Mouse (Mus musculus) megakaryocyte, embryonic 14.5 days (primary cell): Measurements from ENCODE around the gene Fgfr2. TPM values are rescaled to one million over a fixed set of nuclear protein-coding genes. Genes with fewer than 3 reads are reported as not detected.

ENCODE experiments used
- H3K27me3 ChIP-seq: replicated peaks from 2 replicates; pipeline ENCODE3; 2012; ENCODE audit warnings: inconsistent platforms
- H3K36me3 ChIP-seq: replicated peaks from 2 replicates; pipeline ENCODE3; 2012; ENCODE audit warnings: low read length, inconsistent platforms, mixed read lengths
- H3K4me1 ChIP-seq: 2 replicates; pipeline ENCODE4 v1.6.1; 2012; ENCODE audit warnings: inconsistent platforms
- H3K4me3 ChIP-seq: replicated peaks from 2 replicates; pipeline ENCODE3; 2012; ENCODE audit warnings: moderate library complexity, mild to moderate bottlenecking, inconsistent platforms
- H3K9me3 ChIP-seq: 2 replicates; pipeline ENCODE4 v1.6.1; 2012; ENCODE audit warnings: inconsistent platforms
- FLI1 ChIP-seq: IDR thresholded peaks from 2 replicates; pipeline ENCODE4 v1.6.1; 2012; ENCODE audit warnings: low read length, inconsistent platforms, mixed read lengths
- GATA1 ChIP-seq: IDR thresholded peaks from 3 replicates; pipeline ENCODE4 v1.6.1; 2012; ENCODE audit warnings: mixed read lengths, low read length, inconsistent platforms, borderline replicate concordance
- polyA plus RNA-seq: library from polyadenylated mRNA; stranded (reverse); fragments of >175 nt; gene quantifications from 2 replicates; pipeline ENCODE4 v1.2.3, GENCODE M21; 2012; ENCODE audit warnings: low replicate concordance; ENCODE audit not compliant: insufficient read depth

Gene Fgfr2
- polyA plus RNA-seq, 1 experiment, result 0.45 TPM

DNA sequence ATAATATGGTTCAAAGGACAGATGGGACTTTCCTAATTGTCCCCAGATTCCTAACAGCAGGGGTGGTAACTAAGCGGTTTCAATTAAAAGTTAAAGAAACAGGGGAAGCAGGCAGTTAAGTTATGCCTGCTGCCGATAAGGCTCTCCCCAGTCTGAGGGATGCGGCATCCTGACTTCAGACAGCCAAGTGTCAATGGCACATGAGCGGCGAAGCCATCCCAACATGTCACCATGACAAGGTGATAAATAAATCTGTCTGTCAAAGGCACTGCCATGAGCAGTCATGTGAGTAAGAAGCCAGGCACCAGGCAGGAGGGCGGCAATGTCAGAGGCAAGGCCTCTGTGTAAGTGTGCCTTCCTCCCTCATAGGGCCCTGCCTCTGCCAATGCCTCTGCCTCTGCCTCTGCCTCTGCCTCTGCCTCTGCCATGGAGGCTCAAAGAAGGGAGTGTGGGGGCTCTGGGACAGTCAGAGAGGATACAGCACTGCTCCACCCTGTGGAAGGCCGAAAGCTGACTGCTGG is 55.8 kb downstream of the Fgfr2 start:
- Histone ChIP-seq H3K36me3 (peaks cover 87% of the 10 kb centered on the region), H3K9me3 (no peaks in the 10 kb centered on the region), H3K27me3 (no peaks in the 10 kb centered on the region), H3K4me1 (peaks cover 71% of the 10 kb centered on the region), H3K4me3 (no peak overlapping the region)
- no peak for TF ChIP-seq FLI1
- no peak for TF ChIP-seq GATA1

DNA sequence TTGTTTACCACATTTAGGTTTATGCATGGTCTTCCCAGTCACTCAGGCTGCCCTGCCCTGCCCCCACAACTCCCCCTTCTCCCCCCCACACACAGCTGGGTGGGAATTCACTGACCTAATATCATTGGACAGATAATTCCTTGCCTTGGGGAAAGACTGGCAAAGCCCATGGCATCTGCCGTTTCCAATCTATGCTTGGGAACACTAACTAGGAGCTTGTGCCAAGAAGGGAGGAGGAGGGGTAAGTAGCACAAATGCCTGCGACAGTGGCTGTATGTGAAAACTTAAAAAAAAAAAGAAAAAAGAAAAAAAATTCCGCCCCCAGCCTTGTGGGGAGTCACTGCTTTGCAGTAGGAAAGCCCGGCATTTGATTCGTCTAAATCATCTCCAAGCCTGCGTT is 56.4 kb downstream of the Fgfr2 start:
- H3K36me3 ChIP-seq, result peaks cover 88% of the 10 kb centered on the region
- peaks cover 73% of the 10 kb centered on the region for H3K4me1 ChIP-seq
- no peaks in the 10 kb centered on the region for H3K27me3 ChIP-seq
- H3K9me3 ChIP-seq, result no peaks in the 10 kb centered on the region
- no peak overlapping the region for H3K4me3 ChIP-seq
- no peak for TF ChIP-seq FLI1
- no peak for TF ChIP-seq GATA1

DNA sequence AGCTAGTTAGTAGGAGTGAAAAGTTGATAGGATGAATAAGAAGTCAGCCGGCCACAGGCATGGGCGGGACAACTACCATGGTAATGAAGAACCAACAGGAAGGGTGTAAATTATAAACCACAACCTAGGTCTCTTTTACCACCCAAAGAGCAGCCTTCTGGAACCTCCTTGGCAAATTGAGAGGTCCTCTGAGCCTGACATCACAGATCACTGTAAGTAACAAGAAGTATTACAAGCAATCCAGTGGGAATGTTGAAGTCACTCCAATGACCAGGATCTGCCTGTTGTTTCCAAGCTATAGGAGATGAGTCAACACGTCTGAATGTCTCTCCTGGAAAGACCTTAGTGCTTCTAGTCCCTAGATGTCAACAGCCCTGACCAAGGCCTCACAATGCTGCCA is 61.1 kb downstream of the Fgfr2 start:
- TF ChIP-seq GATA1 (no peak), FLI1 (no peak)
- Histone ChIP-seq H3K4me3 (no peak overlapping the region), H3K36me3 (peaks cover 84% of the 10 kb centered on the region), H3K9me3 (no peaks in the 10 kb centered on the region), H3K4me1 (peaks cover 83% of the 10 kb centered on the region), H3K27me3 (no peaks in the 10 kb centered on the region)

DNA sequence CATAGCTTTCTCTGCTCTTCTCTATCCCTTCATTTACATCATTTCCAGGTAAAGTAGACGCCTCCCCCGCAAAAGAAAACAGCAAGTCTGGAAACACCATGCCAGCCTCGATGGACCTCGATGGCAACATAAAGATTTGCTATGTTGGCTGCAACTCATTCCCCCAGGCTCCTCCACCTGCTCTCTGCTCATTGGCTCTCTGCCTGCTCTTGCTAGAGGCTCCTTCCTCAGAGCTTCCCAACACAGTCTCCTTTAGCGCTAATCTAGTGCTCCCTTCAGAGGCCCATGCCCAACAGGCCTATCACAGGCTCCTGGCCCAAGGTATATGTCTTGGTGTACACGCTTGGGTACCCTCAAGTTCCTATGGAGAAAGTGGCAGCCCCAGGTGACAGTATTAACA is 63.0 kb downstream of the Fgfr2 start:
- TF ChIP-seq GATA1 (no peak), FLI1 (no peak)
- H3K4me3 ChIP-seq, result no peak overlapping the region
- H3K36me3 ChIP-seq, result peaks cover 83% of the 10 kb centered on the region
- peaks cover 72% of the 10 kb centered on the region for H3K4me1 ChIP-seq
- H3K9me3 ChIP-seq, result no peaks in the 10 kb centered on the region
- no peaks in the 10 kb centered on the region for H3K27me3 ChIP-seq

DNA sequence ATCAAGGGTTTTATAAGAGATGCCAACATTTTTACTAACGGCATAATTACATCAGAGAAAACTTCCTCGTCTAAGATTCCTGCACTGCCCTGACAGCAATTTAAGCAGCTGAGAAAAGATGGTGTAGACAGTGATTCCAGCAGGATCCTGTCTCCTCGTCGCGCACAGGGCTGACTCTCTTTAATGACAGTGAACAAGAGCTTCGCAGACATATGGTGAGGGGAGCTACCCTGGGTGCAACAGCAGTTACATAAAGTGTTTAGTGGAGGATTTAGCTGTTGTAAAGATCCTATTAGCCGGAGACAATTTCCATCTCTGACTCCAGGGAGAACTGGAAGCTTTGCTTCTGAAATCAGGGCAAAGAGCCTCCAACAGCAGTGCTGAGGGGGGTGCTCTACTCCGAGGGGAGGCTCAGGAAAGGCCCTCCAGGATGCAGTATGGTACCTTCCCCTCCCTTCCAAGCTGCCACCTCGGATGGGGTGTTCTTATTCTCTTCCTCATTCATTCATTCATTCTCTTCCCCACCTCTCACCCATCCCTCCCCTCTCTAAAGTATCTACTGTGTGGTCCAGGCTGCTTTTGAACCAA is 63.5 kb downstream of the Fgfr2 start:
- H3K9me3 ChIP-seq, result no peaks in the 10 kb centered on the region
- TF ChIP-seq GATA1 (no peak), FLI1 (no peak)
- H3K4me3 ChIP-seq, result no peak overlapping the region
- peaks cover 74% of the 10 kb centered on the region for H3K4me1 ChIP-seq
- peaks cover 83% of the 10 kb centered on the region for H3K36me3 ChIP-seq
- H3K27me3 ChIP-seq, result no peaks in the 10 kb centered on the region

DNA sequence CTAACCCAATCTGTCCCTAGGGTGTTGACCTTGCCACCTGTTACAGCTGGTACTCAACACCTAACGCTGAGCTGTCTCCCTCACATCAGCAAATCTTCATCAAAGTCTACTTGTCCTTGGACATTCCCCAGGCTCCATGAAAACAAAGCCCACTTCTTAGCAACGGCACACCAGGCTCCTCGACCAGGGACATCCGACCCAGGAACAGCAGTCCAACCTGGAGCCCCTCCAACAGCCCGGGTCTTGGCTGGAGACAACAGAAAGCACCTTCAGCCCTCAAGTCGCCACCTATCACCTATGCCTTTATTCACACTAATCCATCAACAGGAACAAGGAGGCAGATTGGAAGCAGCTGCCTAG is 64.0 kb downstream of the Fgfr2 start:
- Histone ChIP-seq H3K4me3 (no peak overlapping the region), H3K9me3 (no peaks in the 10 kb centered on the region), H3K4me1 (peaks cover 74% of the 10 kb centered on the region), H3K27me3 (no peaks in the 10 kb centered on the region), H3K36me3 (peaks cover 83% of the 10 kb centered on the region)
- TF ChIP-seq GATA1 (no peak), FLI1 (no peak)

DNA sequence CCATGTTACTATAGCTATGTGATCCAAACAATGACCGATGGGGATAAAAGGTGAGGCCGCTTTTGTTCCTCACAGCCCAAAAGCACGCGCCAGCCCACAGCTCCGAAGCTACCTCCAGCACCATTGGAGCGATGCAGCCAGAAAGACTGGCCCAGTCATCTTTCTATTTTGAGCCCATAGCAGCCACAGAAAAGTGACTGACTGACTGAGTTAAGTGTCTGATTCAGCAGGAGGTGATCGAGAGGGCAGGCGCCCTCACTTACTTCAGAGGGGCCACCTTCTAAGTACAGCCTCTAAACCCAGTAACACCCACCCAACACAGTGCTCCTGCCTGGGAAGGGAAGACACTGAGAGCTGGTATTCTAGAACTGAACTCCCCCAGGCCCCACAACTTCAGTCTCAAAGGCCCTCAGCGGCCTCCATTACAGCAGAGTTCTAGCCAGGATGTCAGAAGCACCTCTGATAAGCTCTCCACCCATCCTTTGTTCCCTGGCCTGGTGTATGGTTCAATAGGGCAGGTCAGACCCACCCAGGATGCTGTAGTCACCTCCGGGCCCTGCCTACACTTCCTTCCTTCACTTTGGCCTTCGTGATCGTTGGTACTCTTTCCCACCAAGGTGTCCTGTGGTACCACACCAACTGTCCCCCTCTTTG is 64.5 kb downstream of the Fgfr2 start:
- Histone ChIP-seq H3K36me3 (peaks cover 84% of the 10 kb centered on the region), H3K9me3 (no peaks in the 10 kb centered on the region), H3K4me3 (no peak overlapping the region), H3K27me3 (no peaks in the 10 kb centered on the region), H3K4me1 (peaks cover 77% of the 10 kb centered on the region)
- TF ChIP-seq FLI1 (no peak), GATA1 (no peak)

DNA sequence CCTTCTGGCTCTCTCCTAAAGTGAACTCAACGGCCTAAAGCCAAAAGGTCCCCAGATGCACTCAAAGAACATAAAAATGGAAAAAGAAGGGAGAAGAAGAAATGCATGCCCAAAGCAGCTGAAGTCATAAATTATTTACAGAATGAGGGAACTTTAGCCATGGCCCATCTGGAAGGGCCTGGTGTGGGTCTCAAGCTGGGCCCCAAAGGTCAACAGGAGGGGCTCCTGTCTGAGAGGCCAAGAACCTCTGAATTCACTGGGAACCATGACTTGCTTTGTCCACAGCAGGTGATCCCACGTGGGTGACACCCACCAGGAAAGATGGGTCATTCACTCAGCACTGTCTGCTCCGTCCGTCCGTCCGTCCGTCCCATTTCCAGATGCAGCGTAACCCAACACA is 66.2 kb downstream of the Fgfr2 start:
- peaks cover 91% of the 10 kb centered on the region for H3K36me3 ChIP-seq
- H3K4me1 ChIP-seq, result peaks cover 77% of the 10 kb centered on the region
- no peak for TF ChIP-seq FLI1
- TF ChIP-seq GATA1, result no peak
- no peaks in the 10 kb centered on the region for H3K9me3 ChIP-seq
- no peaks in the 10 kb centered on the region for H3K27me3 ChIP-seq
- no peak overlapping the region for H3K4me3 ChIP-seq

DNA sequence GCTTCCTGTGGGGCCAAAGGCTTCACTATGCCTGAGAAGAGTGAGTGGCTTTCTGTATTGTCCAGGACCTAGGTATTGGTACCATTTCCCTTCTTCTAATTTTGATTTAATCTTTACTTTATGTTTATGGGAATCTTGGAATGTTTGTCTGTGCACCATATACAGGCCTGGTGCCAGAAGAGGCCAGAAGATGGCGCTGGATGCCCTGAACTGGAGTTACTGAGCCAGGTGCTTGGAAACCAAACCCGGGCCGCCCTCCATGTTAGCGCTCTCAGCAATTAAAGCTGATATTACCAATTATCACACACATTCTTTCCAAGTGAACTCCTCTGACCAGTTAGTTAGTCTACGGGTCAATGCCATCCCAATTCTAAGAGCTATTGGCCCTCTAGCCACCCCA is 68.7 kb downstream of the Fgfr2 start:
- no peak overlapping the region for H3K4me3 ChIP-seq
- H3K9me3 ChIP-seq, result no peaks in the 10 kb centered on the region
- H3K36me3 ChIP-seq, result peaks cover 85% of the 10 kb centered on the region
- H3K4me1 ChIP-seq, result peaks cover 78% of the 10 kb centered on the region
- H3K27me3 ChIP-seq, result no peaks in the 10 kb centered on the region
- TF ChIP-seq GATA1 (no peak), FLI1 (no peak)

DNA sequence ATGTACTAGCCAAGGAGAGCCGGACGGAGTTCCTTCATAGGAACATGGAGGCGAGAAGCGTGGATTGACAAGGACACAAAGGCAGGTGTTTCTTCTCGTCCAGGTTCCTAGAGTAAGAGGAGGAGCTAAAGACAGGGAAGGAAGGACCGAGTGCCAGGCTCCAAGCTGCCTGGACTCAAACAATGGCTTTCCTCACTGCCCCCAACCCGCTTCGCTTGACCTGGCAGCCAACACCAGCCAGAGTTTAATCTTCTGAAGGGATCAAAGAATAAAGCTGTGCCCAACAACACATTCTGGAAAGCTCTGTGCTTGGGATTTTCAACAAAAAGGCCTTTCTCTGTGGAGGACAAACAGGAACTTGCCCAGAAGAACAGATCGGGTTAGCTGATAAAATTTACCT is 69.4 kb downstream of the Fgfr2 start:
- Histone ChIP-seq H3K4me3 (no peak overlapping the region), H3K36me3 (peaks cover 82% of the 10 kb centered on the region), H3K27me3 (no peaks in the 10 kb centered on the region), H3K4me1 (peaks cover 77% of the 10 kb centered on the region), H3K9me3 (no peaks in the 10 kb centered on the region)
- no peak for TF ChIP-seq GATA1
- TF ChIP-seq FLI1, result no peak

DNA sequence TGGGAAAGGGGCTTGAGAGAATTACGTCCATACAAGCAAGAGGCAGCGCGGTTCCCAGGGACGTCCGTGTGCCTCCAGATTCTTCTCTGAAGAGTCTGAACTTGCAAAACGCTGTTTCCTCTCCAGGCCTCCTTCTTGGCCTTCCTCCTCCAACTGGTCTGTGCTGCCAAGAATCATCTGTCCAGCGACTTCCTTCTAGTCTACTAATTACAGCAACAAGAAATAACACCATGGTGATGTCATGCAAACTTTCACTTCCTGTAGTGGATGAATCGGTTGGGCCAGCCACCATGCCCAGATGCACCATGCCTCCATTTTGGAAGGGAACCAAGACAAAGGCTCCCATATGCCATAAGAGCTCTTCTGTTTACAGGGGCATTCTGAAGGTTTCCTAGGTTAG is 70.3 kb downstream of the Fgfr2 start:
- H3K27me3 ChIP-seq, result no peaks in the 10 kb centered on the region
- peaks cover 77% of the 10 kb centered on the region for H3K4me1 ChIP-seq
- peaks cover 75% of the 10 kb centered on the region for H3K36me3 ChIP-seq
- TF ChIP-seq FLI1 (no peak), GATA1 (no peak)
- H3K9me3 ChIP-seq, result no peaks in the 10 kb centered on the region
- H3K4me3 ChIP-seq, result peak overlapping the region; percentile 80
